Mouse (Mus musculus): ENCODE measurements around the gene Ddx23.

The Ddx23 gene

DNA sequence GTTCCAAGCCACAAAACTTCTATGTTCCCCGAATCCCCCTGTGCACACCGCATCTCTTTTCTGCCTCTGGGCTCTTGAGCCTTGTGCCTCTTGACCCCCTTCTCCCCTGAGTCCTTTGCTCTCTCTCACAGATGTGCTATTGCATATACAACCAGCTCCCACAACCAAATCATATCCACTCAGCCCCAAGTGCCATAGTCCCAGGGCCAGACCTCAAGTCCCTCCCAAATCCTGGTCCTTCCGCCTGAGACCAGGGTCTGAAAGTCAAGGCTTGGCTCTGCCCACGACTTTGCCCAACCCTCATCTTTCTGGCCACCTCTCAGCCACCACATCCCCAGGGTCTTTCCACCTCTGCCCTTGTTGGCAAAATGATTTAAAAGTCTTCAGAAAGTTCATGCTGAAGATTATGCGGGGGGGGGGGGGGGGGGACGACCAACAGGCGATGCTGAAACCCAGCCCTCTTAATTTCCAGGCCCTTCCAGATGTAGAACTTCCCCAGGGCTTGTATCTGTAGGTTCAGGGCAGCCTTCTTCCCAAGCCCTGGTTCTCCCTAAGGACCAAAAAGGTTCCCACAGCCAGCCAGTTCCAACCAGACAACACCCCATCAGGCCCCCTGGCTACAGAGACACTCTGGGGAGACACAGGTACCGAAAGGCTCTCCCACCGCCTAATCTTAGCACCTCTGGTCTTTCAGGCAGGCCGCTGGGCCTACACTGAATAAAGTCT lies 54.5 kb downstream of the Ddx23 start:
- DNase-seq (ENCODE audit: low spot score) = peak; percentile 43

- no peak for DNase-seq (ENCODE audit: low spot score)
These were observed 55.1 kb downstream of the Ddx23 start for GRCm38 (mm10) chr15:98607557-98607956.

GRCm38 (mm10) chr15:98606739-98607138 lies 56.0 kb downstream of the Ddx23 start:
- no peak for DNase-seq (ENCODE audit: low spot score)

- no peak for DNase-seq (ENCODE audit: low spot score)
These were observed 56.6 kb downstream of the Ddx23 start for GRCm38 (mm10) chr15:98606051-98606536.

- DNase-seq (ENCODE audit: low spot score) = no peak
These were observed 58.6 kb downstream of the Ddx23 start for GRCm38 (mm10) chr15:98604041-98604575.

- no peak for DNase-seq (ENCODE audit: low spot score)
These were observed 59.7 kb downstream of the Ddx23 start for GRCm38 (mm10) chr15:98602921-98603458.

DNA sequence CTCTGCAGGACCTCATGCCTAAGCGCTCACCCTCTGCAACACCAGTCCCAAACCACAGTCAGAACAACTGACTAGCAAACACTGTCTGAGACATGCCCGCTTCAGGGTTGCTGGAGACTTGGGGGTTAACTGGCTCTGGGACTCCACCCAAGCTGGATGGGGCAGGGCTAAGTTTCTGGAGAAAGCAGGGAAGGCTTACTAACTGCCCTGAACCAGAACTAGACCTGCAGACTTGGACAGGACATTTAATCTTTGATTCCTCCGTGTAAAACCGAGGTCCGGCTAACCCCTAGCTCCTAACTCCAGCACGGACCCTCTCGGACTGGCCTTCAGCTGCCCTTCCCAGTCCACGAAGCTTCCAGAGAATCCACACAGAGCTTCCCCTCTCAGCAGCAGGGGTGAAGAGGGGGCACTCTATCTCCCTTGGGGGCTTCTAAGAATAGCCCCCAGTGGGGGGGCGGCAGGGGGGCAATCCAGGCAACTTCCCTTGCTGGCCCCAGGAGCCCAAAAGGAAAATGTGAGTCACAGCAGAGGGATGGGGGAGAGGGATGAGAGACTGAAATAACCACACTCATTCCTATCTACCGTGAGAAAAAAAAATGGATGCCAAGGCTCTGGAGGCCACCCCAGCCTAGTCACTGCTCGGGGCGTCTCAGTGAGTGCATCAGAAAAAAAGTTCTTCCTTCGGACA lies 60.4 kb downstream of the Ddx23 start:
- no peak for DNase-seq (ENCODE audit: low spot score)

GRCm38 (mm10) chr15:98601832-98602190 lies 60.9 kb downstream of the Ddx23 start:
- no peak for DNase-seq (ENCODE audit: low spot score)

GRCm38 (mm10) chr15:98600036-98600709 lies 62.5 kb downstream of the Ddx23 start:
- DNase-seq (ENCODE audit: low spot score) = no peak

DNA sequence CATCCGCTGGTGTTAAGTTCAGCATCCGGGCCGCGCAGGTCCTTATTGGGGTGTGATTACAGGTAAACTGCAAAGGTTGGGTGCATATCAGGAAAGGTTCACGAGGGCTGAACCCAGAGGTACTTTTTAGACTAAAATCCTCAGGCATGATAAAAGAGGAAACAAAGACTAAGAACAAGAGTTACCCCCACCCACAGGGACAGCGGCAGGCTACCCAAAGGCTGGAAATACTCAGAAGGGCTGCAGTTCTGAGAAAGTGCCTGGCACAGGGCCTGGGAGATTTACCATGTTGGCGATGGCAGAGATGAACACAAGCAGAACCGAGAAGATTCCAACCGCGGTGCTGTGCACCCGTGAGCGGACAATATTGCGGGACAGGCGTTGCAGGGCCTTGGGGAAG lies 66.1 kb downstream of the Ddx23 start:
- no peak for DNase-seq (ENCODE audit: low spot score)
